Mouse (Mus musculus): Measurements from ENCODE around the gene Fn3k.

DNA sequence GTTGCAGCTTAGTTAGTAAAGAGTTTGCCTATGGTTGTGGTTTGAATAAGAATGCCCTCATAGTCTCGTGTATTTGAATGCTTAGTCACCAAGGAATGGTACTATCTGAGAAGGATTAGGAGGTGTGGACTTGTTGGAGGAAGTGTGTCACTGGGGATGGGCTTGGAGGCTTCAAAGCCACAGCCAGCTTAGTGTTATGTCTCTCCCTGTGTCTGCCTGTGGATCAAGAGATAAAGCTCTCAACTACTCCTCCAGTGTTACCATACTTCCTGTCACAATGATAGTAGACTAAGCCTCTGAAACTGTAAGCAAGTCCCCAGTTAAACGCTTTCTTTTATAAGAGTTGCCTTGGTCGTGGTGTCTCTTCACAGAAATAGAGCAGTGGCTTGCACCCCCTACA lies 43.9 kb upstream of the Fn3k start:
- TF ChIP-seq GATA1 (IDR thresholded peaks at IDR 0.05; ENCODE audit: low read length) (no peak), TAL1 (IDR thresholded peaks at IDR 0.05; ENCODE audit: low read length) (no peak)

Data from erythroblast, embryonic 14.5 days (primary cell).